Mouse (Mus musculus) ES-E14 (cell line): Measurements from ENCODE around the gene Olfr172. TPM values are rescaled to one million over a fixed set of nuclear protein-coding genes. Genes with fewer than 3 reads are reported as not detected.
A peak's percentile ranks its signal among the peaks of the same experiment; 100 is the strongest.

Source experiments
- DNase-seq: peaks from one replicate; pipeline ENCODE4 v3.0.0-alpha.2; 2013; ENCODE audit warnings: low read depth, low spot score
- H3K27ac ChIP-seq: 2 replicates; pipeline ENCODE4 v1.5.1; 2012; ENCODE audit warnings: low read depth, mild to moderate bottlenecking, low read length, moderate library complexity, mixed read lengths; ENCODE audit not compliant: poor library complexity, insufficient read depth, severe bottlenecking
- H3K36me3 ChIP-seq: 2 replicates; pipeline ENCODE4 v1.6.1; 2012; ENCODE audit warnings: mild to moderate bottlenecking, low read length, moderate library complexity, mixed read lengths; ENCODE audit not compliant: control insufficient read depth, poor library complexity, insufficient read depth, severe bottlenecking
- H3K4me1 ChIP-seq, 2 experiments: fragments of 150-350 bp in 1 of 2; sonication (generic) in 1 of 2; 2 replicates each; pipeline ENCODE4 v1.6.1; 2012; ENCODE audit warnings: low read length in 2 of 2, mild to moderate bottlenecking in 1 of 2, mixed read lengths in 1 of 2; ENCODE audit not compliant: control insufficient read depth in 2 of 2, insufficient read depth in 2 of 2, poor library complexity in 1 of 2
- H3K4me3 ChIP-seq, 2 experiments: fragments of 150-350 bp in 1 of 2; sonication (generic) in 1 of 2; 2 replicates each; pipeline ENCODE4 v1.5.1; 2012; ENCODE audit warnings: low read length in 2 of 2, low read depth in 1 of 2, mild to moderate bottlenecking in 1 of 2, mixed read lengths in 1 of 2; ENCODE audit not compliant: insufficient read depth in 1 of 2, poor library complexity in 1 of 2, severe bottlenecking in 1 of 2
- H3K9ac ChIP-seq: 2 replicates; pipeline ENCODE4 v1.6.1; 2012; ENCODE audit warnings: low read depth, mild to moderate bottlenecking, low read length, mixed read lengths; ENCODE audit not compliant: poor library complexity, insufficient read depth, severe bottlenecking
- H3K9me3 ChIP-seq: fragments of 150-350 bp; sonication (generic); 2 replicates; pipeline ENCODE4 v1.6.1; 2012; ENCODE audit warnings: low read depth, mild to moderate bottlenecking, low read length; ENCODE audit not compliant: control insufficient read depth, insufficient read depth
- CHD2 ChIP-seq: IDR thresholded peaks from 2 replicates; pipeline ENCODE4 v1.6.1; 2014; ENCODE audit warnings: mild to moderate bottlenecking, low read depth, low read length, inconsistent platforms
- HCFC1 ChIP-seq: IDR thresholded peaks from 2 replicates; pipeline ENCODE4 v1.6.1; 2012; ENCODE audit warnings: low read length, inconsistent platforms, borderline replicate concordance; ENCODE audit not compliant: insufficient read depth
- MAFK ChIP-seq: IDR thresholded peaks from 2 replicates; pipeline ENCODE4 v1.6.1; 2014; ENCODE audit warnings: mild to moderate bottlenecking, low read depth, low read length, inconsistent platforms; ENCODE audit not compliant: insufficient read depth
- ZC3H11A ChIP-seq: IDR thresholded peaks from 2 replicates; pipeline ENCODE4 v1.6.1; 2012; ENCODE audit warnings: low read depth, mild to moderate bottlenecking, inconsistent platforms, low read length, borderline replicate concordance
- ZNF384 ChIP-seq: IDR thresholded peaks from 2 replicates; pipeline ENCODE4 v1.6.1; 2012; ENCODE audit warnings: low read depth, low read length, inconsistent platforms
- in situ Hi-C, 2 experiments: fragments of 600-800 bp; cut with MboI; formaldehyde crosslinking; loops; one replicate each; pipeline ENCODE4 v1.15.1; 2025; ENCODE audit warnings: low sequenced_read_pairs in 2 of 2, inconsistent platforms in 1 of 2; ENCODE audit not compliant: unreplicated experiment in 2 of 2
- total RNA-seq: library from RNA; depleted of rRNA; stranded (reverse); fragments of 300-350 nt; gene quantifications from 2 replicates; pipeline ENCODE4 v1.2.3, GENCODE M21; 2012

Olfr172 gene
- total RNA-seq, 1 experiment, result not detected

DNA sequence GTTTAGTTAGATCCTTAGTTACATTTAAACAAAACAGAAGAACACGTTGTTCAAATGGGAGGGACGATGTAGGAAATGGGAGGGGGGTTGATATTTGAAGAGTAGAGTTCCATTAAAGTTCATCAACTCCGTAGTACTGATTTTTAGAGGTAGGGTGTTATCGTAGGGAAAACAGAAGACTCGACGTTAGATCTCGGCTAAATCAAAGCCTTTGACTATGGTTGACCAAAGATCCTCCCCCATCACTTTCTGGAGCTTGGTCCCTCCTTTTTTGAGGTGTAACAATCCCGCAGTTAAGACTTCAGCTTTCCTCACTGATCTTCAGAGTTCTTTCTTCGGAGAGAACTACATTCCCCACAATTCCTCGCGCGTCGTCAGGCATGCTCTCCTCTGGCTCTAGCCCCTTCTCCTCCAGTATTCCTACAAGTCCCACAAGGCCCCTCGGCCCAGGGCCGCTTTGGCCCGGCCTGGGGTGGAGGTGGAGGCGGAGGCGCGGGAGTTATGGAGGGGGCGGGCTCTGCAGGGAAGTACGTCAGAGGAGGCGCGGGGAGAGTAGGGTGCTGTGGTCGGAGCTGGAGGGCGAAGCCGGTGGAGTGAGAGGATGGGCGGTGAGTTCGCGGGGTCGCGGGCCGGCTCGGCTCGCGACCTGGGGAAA lies 35.4 kb downstream of the Olfr172 start, which contains the start of gene Cldnd1:
Gene Cldnd1 (plus strand): TSS at position 434 of the 655 bp plus-strand sequence.
- peak within 1 kb of the TSS; percentile 24 for H3K27ac ChIP-seq
- TF ChIP-seq ZNF384 (no peak), HCFC1 (peak; percentile 96)

DNA sequence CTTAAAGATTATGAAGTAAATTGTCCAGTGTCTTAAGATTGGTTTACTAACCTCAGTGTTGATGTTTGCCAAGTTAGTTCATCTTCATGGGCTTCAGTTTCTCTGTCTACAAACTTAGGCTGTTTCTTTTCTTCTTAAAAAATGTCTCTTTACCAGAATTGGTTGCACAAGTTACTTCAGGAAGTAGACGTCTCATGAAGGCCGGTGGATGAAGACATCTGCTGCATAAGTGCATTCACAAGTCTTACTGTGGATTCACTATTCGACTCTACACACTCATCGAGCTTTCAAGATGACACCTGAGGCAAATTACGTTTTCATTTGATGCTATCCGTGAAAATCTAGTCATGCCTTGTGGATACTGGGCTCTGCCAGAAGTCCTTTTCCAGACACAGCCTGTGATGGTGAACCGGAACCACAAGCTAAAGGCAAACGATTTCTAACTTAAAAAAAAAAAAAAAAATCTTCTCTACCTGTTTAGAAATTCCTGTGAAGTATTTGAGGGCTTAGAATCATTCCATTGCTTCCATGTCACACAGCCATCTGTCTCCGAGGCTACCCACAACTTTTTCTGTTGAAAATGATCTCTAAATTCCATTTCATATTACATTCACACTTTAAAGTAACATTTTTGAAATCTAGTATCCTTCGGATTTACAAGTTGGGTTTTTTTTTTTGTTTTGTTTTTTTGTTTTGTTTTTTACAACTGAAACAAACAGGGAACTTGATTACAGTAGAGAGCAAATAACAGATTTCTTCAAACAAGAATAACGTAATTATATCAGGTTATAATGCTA lies 36.1 kb downstream of the Olfr172 start:
- no peak for DNase-seq
- Histone ChIP-seq H3K9ac (no peak overlapping the region), H3K36me3 (peaks cover 5% of the 10 kb centered on the region; the same call in 1 of the 2 replicates), H3K9me3 (no peaks in the 10 kb centered on the region), H3K27ac (no peak overlapping the region), H3K4me1 (no peaks in the 10 kb centered on the region), H3K4me3 (no peak overlapping the region)
- TF ChIP-seq HCFC1, result no peak
- TF ChIP-seq MAFK, result no peak
- no peak for TF ChIP-seq ZNF384
- no peak for TF ChIP-seq CHD2
- TF ChIP-seq ZC3H11A, result no peak
- in situ Hi-C loops, result no loop called here

More for the DNA sequence above, 35.4 kb downstream of the Olfr172 start, which contains the start of gene Cldnd1:
- DNase-seq, result peak; percentile 91
- H3K36me3 ChIP-seq, result peaks cover 8% of the 10 kb centered on the region; the same call in 1 of the 2 replicates
- in situ Hi-C loops, result no loop called here
- no peaks in the 10 kb centered on the region for H3K9me3 ChIP-seq
- H3K4me3 ChIP-seq, result peak within 1 kb of the TSS; percentile 67 to 93
- H3K4me1 ChIP-seq, result no peaks in the 10 kb centered on the region
- H3K9ac ChIP-seq, result peak within 1 kb of the TSS; percentile 77

DNA sequence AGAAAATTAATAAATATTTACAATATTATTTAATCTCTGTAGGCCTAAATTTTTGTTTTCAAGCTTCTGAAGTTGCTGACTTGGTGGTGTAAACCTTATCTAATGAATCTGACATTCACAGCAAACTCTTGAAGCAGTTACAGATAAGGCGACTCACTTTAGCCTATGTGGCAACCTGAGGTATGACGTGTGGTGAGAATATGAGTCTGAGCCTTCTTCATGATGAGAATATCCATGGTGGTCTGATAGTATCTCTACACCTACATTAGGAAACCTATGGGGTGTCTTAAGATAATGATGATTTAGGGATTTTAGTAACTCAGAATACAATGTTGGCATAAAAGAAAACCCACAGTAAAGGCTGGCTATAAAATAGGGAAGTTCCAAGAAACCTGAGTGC lies 40.7 kb downstream of the Olfr172 start:
- no peak for DNase-seq
- H3K27ac ChIP-seq, result no peak overlapping the region
- no peak overlapping the region for H3K4me3 ChIP-seq
- H3K9me3 ChIP-seq, result no peaks in the 10 kb centered on the region
- H3K4me1 ChIP-seq, result no peaks in the 10 kb centered on the region
- no peaks in the 10 kb centered on the region for H3K36me3 ChIP-seq
- TF ChIP-seq ZNF384, result no peak
- no peak for TF ChIP-seq ZC3H11A
- TF ChIP-seq CHD2, result no peak
- TF ChIP-seq MAFK, result no peak
- no peak for TF ChIP-seq HCFC1
- H3K9ac ChIP-seq, result no peak overlapping the region
- in situ Hi-C loops, result no loop called here

DNA sequence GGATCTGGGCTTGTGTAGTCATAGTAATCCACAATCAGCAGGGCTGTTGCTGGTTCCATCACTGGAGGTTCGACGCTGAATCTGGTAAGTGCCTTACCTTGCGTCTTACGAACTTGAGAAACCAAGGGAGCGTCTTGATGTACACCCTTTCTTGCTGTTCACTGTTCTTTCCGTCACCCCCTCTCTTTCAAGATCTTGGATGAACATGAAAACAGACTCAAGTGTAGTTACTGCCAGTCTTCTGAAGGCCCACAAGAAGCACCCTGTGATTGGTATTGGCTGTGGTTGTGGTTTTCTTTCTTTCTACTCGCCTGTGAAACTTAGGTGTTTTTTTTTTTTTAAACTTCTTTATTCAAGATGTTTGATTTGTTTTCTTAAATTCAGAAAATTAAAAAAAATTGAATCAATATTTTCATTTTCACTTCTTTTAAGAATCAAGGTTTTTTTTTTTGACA lies 44.3 kb downstream of the Olfr172 start, which contains the start of gene Gpr15:
Gene Gpr15 (minus strand): TSS at position 405 of the 455 bp plus-strand sequence.
- no peaks in the 10 kb centered on the region for H3K9me3 ChIP-seq
- H3K9ac ChIP-seq, result no peak within 1 kb of the TSS
- H3K27ac ChIP-seq, result no peak within 1 kb of the TSS
- H3K36me3 ChIP-seq, result no peaks in the 10 kb centered on the region
- TF ChIP-seq ZNF384 (no peak), ZC3H11A (no peak), HCFC1 (no peak)
- no peak for DNase-seq
- H3K4me1 ChIP-seq, result no peaks in the 10 kb centered on the region
- in situ Hi-C loops, result no loop called here
- no peak within 1 kb of the TSS for H3K4me3 ChIP-seq
